Mouse (Mus musculus) erythroblast, embryonic 14.5 days (primary cell): ENCODE results near the gene Faap24.

Experiments
- GATA1 ChIP-seq: IDR thresholded peaks from 2 replicates; pipeline ENCODE4 v1.6.1; 2012; ENCODE audit warnings: low read length, inconsistent platforms, mixed read lengths
- TAL1 ChIP-seq: IDR thresholded peaks from 3 replicates; pipeline ENCODE4 v1.6.1; 2012; ENCODE audit warnings: low read length, inconsistent platforms, mixed read lengths

DNA sequence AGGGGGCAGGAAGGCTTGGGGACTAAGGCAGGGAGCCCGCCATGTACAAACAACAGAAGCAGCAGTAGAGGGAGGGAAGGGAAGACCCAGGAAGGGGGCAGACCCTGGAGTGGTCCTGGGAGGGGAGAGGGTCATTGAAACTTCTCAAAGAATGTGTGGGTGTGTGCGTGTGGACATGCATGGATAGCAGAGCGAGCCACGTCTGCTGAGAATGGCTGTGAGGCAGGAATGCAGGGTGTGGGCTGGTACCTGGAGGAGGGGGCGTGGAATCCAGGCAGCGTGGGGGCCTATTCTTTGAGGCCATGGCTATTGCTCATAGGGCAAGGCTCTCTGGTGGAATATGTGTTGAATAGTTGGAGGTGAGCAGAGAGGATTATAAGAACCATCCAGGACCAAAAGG, 7.9 kb downstream of the Faap24 start:
- TF ChIP-seq TAL1 (no peak), GATA1 (no peak)
